Mouse (Mus musculus) left cerebral cortex, postnatal 36 days (tissue): ENCODE measurements around the gene Ndufaf2. TPM values are rescaled to one million over a fixed set of nuclear protein-coding genes. Genes with fewer than 3 reads are reported as not detected.

Experiments
- total RNA-seq, 2 experiments: library from RNA; stranded (reverse); gene quantifications; 2 replicates each; pipeline ENCODE4 v1.2.3; 2021

The Ndufaf2 gene
- total RNA-seq, 2 experiments from 2014 or later, result 20.3 to 21.4 TPM

Other genes starting within 250 kb of the Ndufaf2 start
- 10 to 100 TPM; 39.6 to 40.8 TPM for gene Smim15, start 114.2 kb downstream of the Ndufaf2 start, total RNA-seq
- 10 to 100 TPM; 16.3 to 19.5 TPM for gene Ercc8, start 108 bp upstream of the Ndufaf2 start, total RNA-seq
- 1 to 10 TPM; 7.1 to 9.6 TPM for gene Elovl7, start 55.8 kb upstream of the Ndufaf2 start, total RNA-seq
- gene Depdc1b, start 157.7 kb upstream of the Ndufaf2 start, total RNA-seq, result under 1 TPM; 0.32 to 0.91 TPM